Mouse (Mus musculus): ENCODE data around the gene Frmd4b.

Gene Frmd4b

GRCm38 (mm10) chr6:97356612-97357011, 260.7 kb downstream of the Frmd4b start:
- no peak for DNase-seq (ENCODE audit: low read depth)

- DNase-seq (ENCODE audit: low read depth) = no peak
Observed at GRCm38 (mm10) chr6:97355141-97355540, 262.2 kb downstream of the Frmd4b start.

- no peak for DNase-seq (ENCODE audit: low read depth)
Observed at GRCm38 (mm10) chr6:97353933-97354332, 263.4 kb downstream of the Frmd4b start.

GRCm38 (mm10) chr6:97353371-97353770, 264.0 kb downstream of the Frmd4b start:
- no peak for DNase-seq (ENCODE audit: low read depth)

GRCm38 (mm10) chr6:97352505-97353154, 264.7 kb downstream of the Frmd4b start:
- DNase-seq (ENCODE audit: low read depth) = no peak

GRCm38 (mm10) chr6:97349355-97350138, 267.8 kb downstream of the Frmd4b start:
- DNase-seq (ENCODE audit: low read depth) = no peak

GRCm38 (mm10) chr6:97346932-97347331, 270.4 kb downstream of the Frmd4b start:
- no peak for DNase-seq (ENCODE audit: low read depth)

- no peak for DNase-seq (ENCODE audit: low read depth)
Observed at GRCm38 (mm10) chr6:97346527-97346926, 270.8 kb downstream of the Frmd4b start.

GRCm38 (mm10) chr6:97345921-97346320, 271.4 kb downstream of the Frmd4b start:
- no peak for DNase-seq (ENCODE audit: low read depth)

GRCm38 (mm10) chr6:97342185-97342584, 275.2 kb downstream of the Frmd4b start:
- no peak for DNase-seq (ENCODE audit: low read depth)

- no peak for DNase-seq (ENCODE audit: low read depth)
Observed at GRCm38 (mm10) chr6:97341628-97342027, 275.7 kb downstream of the Frmd4b start.

- DNase-seq (ENCODE audit: low read depth) = no peak
Observed at GRCm38 (mm10) chr6:97341148-97341547, 276.2 kb downstream of the Frmd4b start.

- no peak for DNase-seq (ENCODE audit: low read depth)
Observed at GRCm38 (mm10) chr6:97340211-97340791, 277.0 kb downstream of the Frmd4b start.

GRCm38 (mm10) chr6:97339271-97339681, 278.1 kb downstream of the Frmd4b start:
- DNase-seq (ENCODE audit: low read depth) = no peak

- DNase-seq (ENCODE audit: low read depth) = no peak
Observed at GRCm38 (mm10) chr6:97338843-97339242, 278.5 kb downstream of the Frmd4b start.

- DNase-seq (ENCODE audit: low read depth) = no peak
Observed at GRCm38 (mm10) chr6:97333323-97333722, 284.0 kb downstream of the Frmd4b start.

- no peak for DNase-seq (ENCODE audit: low read depth)
Observed at GRCm38 (mm10) chr6:97323951-97324350, 293.4 kb downstream of the Frmd4b start.

GRCm38 (mm10) chr6:97322126-97322525, 295.2 kb downstream of the Frmd4b start:
- no peak for DNase-seq (ENCODE audit: low read depth)

GRCm38 (mm10) chr6:97321156-97321555, 296.2 kb downstream of the Frmd4b start:
- no peak for DNase-seq (ENCODE audit: low read depth)

GRCm38 (mm10) chr6:97319081-97319480, 298.3 kb downstream of the Frmd4b start:
- no peak for DNase-seq (ENCODE audit: low read depth)

- DNase-seq (ENCODE audit: low read depth) = no peak
Observed at GRCm38 (mm10) chr6:97317956-97318355, 299.4 kb downstream of the Frmd4b start.

GRCm38 (mm10) chr6:97316716-97317115, 300.6 kb downstream of the Frmd4b start:
- DNase-seq (ENCODE audit: low read depth) = no peak

- DNase-seq (ENCODE audit: low read depth) = no peak
Observed at GRCm38 (mm10) chr6:97315311-97315710, 302.0 kb downstream of the Frmd4b start.

Measured in NIH3T3 (cell line).